Mouse (Mus musculus): Measurements from ENCODE around the gene Atp2a1. TPM values are rescaled to one million over a fixed set of nuclear protein-coding genes. Genes with fewer than 3 reads are reported as not detected.

The Atp2a1 gene
- polyA plus RNA-seq, 1 experiment = 5.2 TPM

- DNase-seq = peak; percentile 95
- Histone ChIP-seq H3K27me3 (ENCODE audit: control insufficient read depth, insufficient read depth, low read length) (no peaks in the 10 kb centered on the region), H3K4me1 (replicated peaks; ENCODE audit: control insufficient read depth, insufficient read depth, low read length) (peaks cover 8% of the 10 kb centered on the region), H3K36me3 (ENCODE audit: control insufficient read depth, insufficient read depth, low read length) (no peaks in the 10 kb centered on the region), H3K4me3 (ENCODE audit: control insufficient read depth, insufficient read depth, low read length) (peak within 1 kb of the TSS; percentile 58), H3K27ac (ENCODE audit: control insufficient read depth, insufficient read depth, low read length) (no peak within 1 kb of the TSS)
- TF ChIP-seq CTCF (IDR thresholded peaks at IDR 0.05; ENCODE audit: borderline replicate concordance, control insufficient read depth, extremely low read depth, insufficient read depth, low read length, poor library complexity) (no peak), POLR2A (IDR thresholded peaks at IDR 0.05; ENCODE audit: control insufficient read depth, extremely low read depth, insufficient read depth, low read length, poor library complexity) (peak; percentile 69; the same call in 1 of the 2 replicates)
- WGBS = under 1% methylated on average over 81 of the region's 82 CpGs
Measured at GRCm38 (mm10) chr7:126428631-126429502, 34.0 kb downstream of the Atp2a1 start, which contains the start of gene Rabep2. TSS of gene Rabep2 (plus strand) at chr7:126428759.

GRCm38 (mm10) chr7:126428154-126428553 is 34.8 kb downstream of the Atp2a1 start:
- WGBS = 57% methylated on average over 4 of the region's 4 CpGs
- no peaks in the 10 kb centered on the region for H3K27me3 ChIP-seq (ENCODE audit: control insufficient read depth, insufficient read depth, low read length)
- DNase-seq = no peak
- peak overlapping the region; percentile 58 for H3K4me3 ChIP-seq (ENCODE audit: control insufficient read depth, insufficient read depth, low read length)
- H3K27ac ChIP-seq (ENCODE audit: control insufficient read depth, insufficient read depth, low read length) = no peak overlapping the region
- H3K36me3 ChIP-seq (ENCODE audit: control insufficient read depth, insufficient read depth, low read length) = no peaks in the 10 kb centered on the region
- peaks cover 8% of the 10 kb centered on the region for H3K4me1 ChIP-seq (replicated peaks; ENCODE audit: control insufficient read depth, insufficient read depth, low read length)
- TF ChIP-seq POLR2A (IDR thresholded peaks at IDR 0.05; ENCODE audit: control insufficient read depth, extremely low read depth, insufficient read depth, low read length, poor library complexity) (no peak), CTCF (IDR thresholded peaks at IDR 0.05; ENCODE audit: borderline replicate concordance, control insufficient read depth, extremely low read depth, insufficient read depth, low read length, poor library complexity) (no peak)

- no peak overlapping the region for H3K4me3 ChIP-seq (ENCODE audit: control insufficient read depth, insufficient read depth, low read length)
- H3K27me3 ChIP-seq (ENCODE audit: control insufficient read depth, insufficient read depth, low read length) = no peaks in the 10 kb centered on the region
- no peak for TF ChIP-seq POLR2A (IDR thresholded peaks at IDR 0.05; ENCODE audit: control insufficient read depth, extremely low read depth, insufficient read depth, low read length, poor library complexity)
- no peak for TF ChIP-seq CTCF (IDR thresholded peaks at IDR 0.05; ENCODE audit: borderline replicate concordance, control insufficient read depth, extremely low read depth, insufficient read depth, low read length, poor library complexity)
- no peak overlapping the region for H3K27ac ChIP-seq (ENCODE audit: control insufficient read depth, insufficient read depth, low read length)
- H3K36me3 ChIP-seq (ENCODE audit: control insufficient read depth, insufficient read depth, low read length) = no peaks in the 10 kb centered on the region
- no peak for DNase-seq
- peaks cover 8% of the 10 kb centered on the region for H3K4me1 ChIP-seq (replicated peaks; ENCODE audit: control insufficient read depth, insufficient read depth, low read length)
- 83% methylated on average over 13 of the region's 13 CpGs for WGBS
Measured at GRCm38 (mm10) chr7:126427323-126427860, 35.5 kb downstream of the Atp2a1 start.

GRCm38 (mm10) chr7:126424161-126424560 is 38.7 kb downstream of the Atp2a1 start:
- no peak for DNase-seq
- Histone ChIP-seq H3K4me3 (ENCODE audit: control insufficient read depth, insufficient read depth, low read length) (no peak overlapping the region), H3K36me3 (ENCODE audit: control insufficient read depth, insufficient read depth, low read length) (no peaks in the 10 kb centered on the region), H3K27ac (ENCODE audit: control insufficient read depth, insufficient read depth, low read length) (no peak overlapping the region), H3K4me1 (replicated peaks; ENCODE audit: control insufficient read depth, insufficient read depth, low read length) (peaks cover 3% of the 10 kb centered on the region; the same call in 1 of the 2 replicates), H3K27me3 (ENCODE audit: control insufficient read depth, insufficient read depth, low read length) (no peaks in the 10 kb centered on the region)
- no peak for TF ChIP-seq CTCF (IDR thresholded peaks at IDR 0.05; ENCODE audit: borderline replicate concordance, control insufficient read depth, extremely low read depth, insufficient read depth, low read length, poor library complexity)
- TF ChIP-seq POLR2A (IDR thresholded peaks at IDR 0.05; ENCODE audit: control insufficient read depth, extremely low read depth, insufficient read depth, low read length, poor library complexity) = no peak
- WGBS = 74% methylated on average over 6 of the region's 6 CpGs

- Histone ChIP-seq H3K4me1 (replicated peaks; ENCODE audit: control insufficient read depth, insufficient read depth, low read length) (peaks cover under 1% of the 10 kb centered on the region), H3K36me3 (ENCODE audit: control insufficient read depth, insufficient read depth, low read length) (no peaks in the 10 kb centered on the region), H3K27me3 (ENCODE audit: control insufficient read depth, insufficient read depth, low read length) (no peaks in the 10 kb centered on the region), H3K4me3 (ENCODE audit: control insufficient read depth, insufficient read depth, low read length) (no peak overlapping the region), H3K27ac (ENCODE audit: control insufficient read depth, insufficient read depth, low read length) (no peak overlapping the region)
- WGBS = 66% methylated on average over 5 of the region's 5 CpGs
- DNase-seq = no peak
- TF ChIP-seq CTCF (IDR thresholded peaks at IDR 0.05; ENCODE audit: borderline replicate concordance, control insufficient read depth, extremely low read depth, insufficient read depth, low read length, poor library complexity) = no peak
Measured at GRCm38 (mm10) chr7:126421756-126422155, 41.2 kb downstream of the Atp2a1 start.

GRCm38 (mm10) chr7:126418496-126418895 is 44.4 kb downstream of the Atp2a1 start:
- no peaks in the 10 kb centered on the region for H3K36me3 ChIP-seq (ENCODE audit: control insufficient read depth, insufficient read depth, low read length)
- DNase-seq = no peak
- TF ChIP-seq POLR2A (IDR thresholded peaks at IDR 0.05; ENCODE audit: control insufficient read depth, extremely low read depth, insufficient read depth, low read length, poor library complexity) (no peak), CTCF (IDR thresholded peaks at IDR 0.05; ENCODE audit: borderline replicate concordance, control insufficient read depth, extremely low read depth, insufficient read depth, low read length, poor library complexity) (no peak)
- WGBS = 34% methylated on average over 3 of the region's 3 CpGs
- H3K27ac ChIP-seq (ENCODE audit: control insufficient read depth, insufficient read depth, low read length) = no peak overlapping the region
- H3K4me1 ChIP-seq (replicated peaks; ENCODE audit: control insufficient read depth, insufficient read depth, low read length) = peaks cover 8% of the 10 kb centered on the region
- no peaks in the 10 kb centered on the region for H3K27me3 ChIP-seq (ENCODE audit: control insufficient read depth, insufficient read depth, low read length)
- no peak overlapping the region for H3K4me3 ChIP-seq (ENCODE audit: control insufficient read depth, insufficient read depth, low read length)
